Mouse (Mus musculus) hindbrain, embryonic 11.5 days (tissue): ENCODE measurements around the gene Olfr364-ps1. TPM values are rescaled to one million over a fixed set of nuclear protein-coding genes. Genes with fewer than 3 reads are reported as not detected.

ENCODE experiments used
- ATAC-seq: fragments of 200-750 bp; cut with Nextera tagmentation; 2 replicates; pipeline ENCODE4 v1.8.0; 2017; ENCODE audit warnings: mild to moderate bottlenecking, moderate TSS enrichment, moderate library complexity; ENCODE audit not compliant: low FRiP score
- DNase-seq: peaks from one replicate; pipeline ENCODE4 v3.0.0-alpha.2; 2015; ENCODE audit warnings: low spot score
- H3K27ac ChIP-seq: fragments of 300-500 bp; sonication (generic); 2 replicates; pipeline ENCODE4 v1.5.1; 2014; ENCODE audit warnings: mild to moderate bottlenecking, low read depth, low read length
- H3K27me3 ChIP-seq: fragments of 300-500 bp; sonication (generic); 2 replicates; pipeline ENCODE4 v1.6.1; 2014; ENCODE audit warnings: mild to moderate bottlenecking, low read length, moderate library complexity, mixed read lengths; ENCODE audit not compliant: control insufficient read depth, insufficient read depth
- H3K36me3 ChIP-seq: fragments of 300-500 bp; sonication (generic); 2 replicates; pipeline ENCODE4 v1.6.1; 2014; ENCODE audit warnings: mild to moderate bottlenecking, low read length, moderate library complexity, mixed read lengths; ENCODE audit not compliant: control insufficient read depth, insufficient read depth
- H3K4me1 ChIP-seq: fragments of 300-500 bp; sonication (generic); replicated peaks from 2 replicates; pipeline ENCODE4 v1.6.1; 2014; ENCODE audit warnings: low read length, mixed read lengths; ENCODE audit not compliant: control insufficient read depth, insufficient read depth
- H3K4me2 ChIP-seq: fragments of 300-500 bp; sonication (generic); replicated peaks from 2 replicates; pipeline ENCODE4 v1.6.1; 2014; ENCODE audit warnings: mild to moderate bottlenecking, low read depth, low read length
- H3K4me3 ChIP-seq: fragments of 300-500 bp; sonication (generic); 2 replicates; pipeline ENCODE4 v1.5.1; 2014; ENCODE audit warnings: low read depth, low read length
- H3K9ac ChIP-seq: fragments of 300-500 bp; sonication (generic); 2 replicates; pipeline ENCODE4 v1.6.1; 2014; ENCODE audit warnings: low read depth, low read length
- H3K9me3 ChIP-seq: fragments of 300-500 bp; sonication (generic); 2 replicates; pipeline ENCODE4 v1.6.1; 2016; ENCODE audit warnings: low read length; ENCODE audit not compliant: control insufficient read depth
- WGBS: fragments of 180-500 bp; shearing (Covaris S2); extraction: QIAGEN DNeasy Blood & Tissue Kit; methylation state at CpG from one replicate; pipeline ENCODE4 v1.1.7; 2014; 5-methylcytosine and 5-hydroxymethylcytosine counted together
- polyA plus RNA-seq: library from polyadenylated mRNA; unstranded; fragments of >200 nt; fragmentation: Nextera tagmentation; extraction: Ambion mirVana; gene quantifications from 2 replicates; pipeline ENCODE4 v1.2.1, GENCODE M21; 2014

Olfr364-ps1 gene
- not detected in 2 replicates for polyA plus RNA-seq

DNA sequence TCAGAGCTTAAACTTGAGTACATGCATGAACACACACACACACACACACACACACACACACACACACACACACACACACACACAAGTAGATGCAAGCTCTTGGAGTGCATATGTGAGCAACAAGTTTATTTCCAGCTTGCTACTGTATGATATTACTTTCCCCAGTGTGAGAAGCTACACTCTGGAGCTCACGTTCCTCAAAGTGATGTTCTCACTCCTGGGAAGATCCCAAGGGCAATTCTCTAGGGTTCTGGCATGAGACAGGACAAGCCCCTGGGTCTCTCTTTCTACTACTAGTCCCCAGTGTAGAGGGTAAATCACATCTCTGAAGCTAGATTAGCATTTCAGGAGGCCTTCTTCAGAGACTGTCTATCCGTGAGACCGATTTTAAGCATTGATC, at the start of gene Olfr364-ps1:
TSS of gene Olfr364-ps1 (plus strand) at position 301 of the 400 bp plus-strand sequence.
- H3K9ac ChIP-seq: no peak within 1 kb of the TSS
- WGBS: 87% methylated on average over 3 of the region's 3 CpGs
- no peaks in the 10 kb centered on the region; the same call in 1 of the 2 replicates for H3K9me3 ChIP-seq
- H3K27me3 ChIP-seq: no peaks in the 10 kb centered on the region
- DNase-seq (no peak), ATAC-seq (no peak)
- H3K27ac ChIP-seq: no peak within 1 kb of the TSS
- H3K4me3 ChIP-seq: no peak within 1 kb of the TSS
- no peaks in the 10 kb centered on the region for H3K36me3 ChIP-seq
- H3K4me2 ChIP-seq: no peak within 1 kb of the TSS
- no peaks in the 10 kb centered on the region for H3K4me1 ChIP-seq

DNA sequence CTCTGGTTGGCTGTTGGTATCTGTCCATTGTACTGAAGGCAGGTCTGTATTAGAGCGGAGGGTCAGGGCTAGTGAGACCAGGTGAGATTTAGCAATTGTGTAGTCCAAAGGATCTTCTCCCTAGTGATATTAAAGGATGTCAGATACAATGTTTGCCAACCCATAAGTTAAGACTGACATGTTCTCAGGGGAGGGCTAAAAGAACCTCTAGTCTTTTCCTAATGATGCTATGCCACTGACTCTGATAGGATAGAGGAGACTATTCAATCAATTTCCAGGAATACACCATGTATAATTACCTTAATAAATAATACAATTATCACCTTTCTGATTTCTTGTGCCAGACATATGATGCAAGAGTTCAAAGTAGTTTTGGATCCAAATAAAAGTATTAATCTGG, 21.3 kb upstream of the Olfr364-ps1 start, which contains the start of gene Olfr362:
TSS of gene Olfr362 (minus strand) at position 101 of the 400 bp plus-strand sequence.
- Histone ChIP-seq H3K4me3 (no peak within 1 kb of the TSS), H3K9ac (no peak within 1 kb of the TSS), H3K36me3 (no peaks in the 10 kb centered on the region), H3K27ac (no peak within 1 kb of the TSS), H3K27me3 (no peaks in the 10 kb centered on the region), H3K4me2 (no peak within 1 kb of the TSS), H3K4me1 (no peaks in the 10 kb centered on the region), H3K9me3 (no peaks in the 10 kb centered on the region)
- DNase-seq (no peak), ATAC-seq (no peak)
- WGBS: 84% methylated on average over 1 of the region's 1 CpGs

DNA sequence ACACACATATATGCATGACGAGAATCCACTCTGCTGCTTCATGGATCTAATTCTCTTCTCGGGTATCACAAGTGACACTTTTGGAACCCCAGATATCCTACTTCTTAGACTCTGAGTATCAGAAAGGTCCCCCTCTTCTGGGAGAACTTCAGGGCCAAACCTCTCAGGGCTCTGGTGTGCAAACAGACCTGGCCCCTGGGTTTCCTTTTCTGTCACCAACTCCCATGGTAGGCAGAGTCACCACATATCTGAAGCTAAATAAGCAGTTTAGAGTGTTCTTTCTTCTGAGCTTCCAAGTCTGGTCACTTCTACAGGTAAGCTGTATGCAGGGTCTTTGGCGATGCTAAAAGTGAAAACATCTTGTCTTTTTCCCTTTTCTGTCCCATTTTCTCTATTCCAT, 48.8 kb downstream of the Olfr364-ps1 start, which contains the start of gene Olfr365:
TSS of gene Olfr365 (plus strand) at position 301 of the 400 bp plus-strand sequence.
- Histone ChIP-seq H3K9me3 (no peaks in the 10 kb centered on the region), H3K4me2 (no peak within 1 kb of the TSS), H3K9ac (no peak within 1 kb of the TSS), H3K27ac (no peak within 1 kb of the TSS), H3K4me1 (no peaks in the 10 kb centered on the region), H3K36me3 (no peaks in the 10 kb centered on the region), H3K4me3 (no peak within 1 kb of the TSS), H3K27me3 (no peaks in the 10 kb centered on the region)
- no peak for ATAC-seq
- WGBS: 71% methylated on average over 3 of the region's 3 CpGs
- no peak for DNase-seq

Other genes with a start within 250 kb of the Olfr364-ps1 start
- gene Olfr353, start 246.4 kb upstream of the Olfr364-ps1 start, polyA plus RNA-seq: not detected in 2 replicates
- not detected in 2 replicates for gene Olfr354, start 233.6 kb upstream of the Olfr364-ps1 start, polyA plus RNA-seq
- not detected in 2 replicates for gene Olfr355, start 210.4 kb upstream of the Olfr364-ps1 start, polyA plus RNA-seq
- not detected in 2 replicates for gene Olfr356, start 202.2 kb upstream of the Olfr364-ps1 start, polyA plus RNA-seq
- not detected in 2 replicates for gene Olfr357, start 145.5 kb upstream of the Olfr364-ps1 start, polyA plus RNA-seq
- not detected in 2 replicates for gene Olfr358, start 130.0 kb upstream of the Olfr364-ps1 start, polyA plus RNA-seq
- not detected in 2 replicates for gene Olfr360, start 73.6 kb upstream of the Olfr364-ps1 start, polyA plus RNA-seq
- not detected in 2 replicates for gene Olfr361, start 50.0 kb upstream of the Olfr364-ps1 start, polyA plus RNA-seq
- gene Olfr362, start 21.4 kb upstream of the Olfr364-ps1 start, polyA plus RNA-seq: not detected in 2 replicates
- not detected in 2 replicates for gene Olfr365, start 48.9 kb downstream of the Olfr364-ps1 start, polyA plus RNA-seq
- gene Olfr366, start 72.3 kb downstream of the Olfr364-ps1 start, polyA plus RNA-seq: not detected in 2 replicates
- not detected in 2 replicates for gene Olfr368, start 187.2 kb downstream of the Olfr364-ps1 start, polyA plus RNA-seq
- gene Pdcl, start 220.0 kb downstream of the Olfr364-ps1 start, polyA plus RNA-seq: 76.5 and 83.5 TPM in 2 replicates